Mouse (Mus musculus): ENCODE measurements at regions not wholly inside any gene's neighbourhood (a gene's known extent, or its start where the extent isn't known, plus 50 kb on each side); places are given as distances from the start of the nearest gene placed in this dataset.

DNA sequence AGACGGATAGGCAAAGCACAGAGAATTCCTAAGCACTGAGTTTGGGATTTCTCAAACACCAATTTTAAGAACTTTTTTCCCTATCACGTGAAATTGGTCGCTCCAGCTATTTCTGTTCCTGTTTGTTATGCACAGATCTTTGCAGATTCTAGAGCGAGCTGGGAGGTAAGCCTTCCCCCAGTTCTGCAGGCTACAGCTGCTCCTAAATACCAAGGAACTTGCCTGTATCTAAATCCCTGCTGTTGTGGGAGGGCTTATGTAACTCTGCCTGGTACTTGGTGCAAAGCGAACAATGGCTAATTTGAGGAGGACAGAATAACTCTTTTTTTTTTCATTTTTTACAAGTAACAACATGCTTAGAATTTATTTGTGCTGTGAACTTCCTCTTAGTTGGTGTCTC, 316.0 kb upstream of the Gm5152 start:
- no peak for TF ChIP-seq CTCF (IDR thresholded peaks at IDR 0.05; ENCODE audit: borderline replicate concordance, extremely low read depth, insufficient read depth, insufficient read length)
- no peak for TF ChIP-seq POLR2A (IDR thresholded peaks at IDR 0.05; ENCODE audit: borderline replicate concordance, extremely low read depth, insufficient read depth, insufficient read length, poor library complexity, severe bottlenecking)

Data from brain, embryonic 14.5 days (tissue).